Mouse (Mus musculus) effector memory CD4-positive, alpha-beta T cell, adult 7 months (primary cell): ENCODE results near the gene Nol11. TPM values are rescaled to one million over a fixed set of nuclear protein-coding genes. Genes with fewer than 3 reads are reported as not detected.

Source experiments
- polyA plus RNA-seq: library from polyadenylated mRNA; unstranded; fragments of 100-300 nt; shearing (Covaris generic); gene quantifications from one replicate; pipeline ENCODE4 v1.2.1, GENCODE M21; 2017

Gene Nol11
- polyA plus RNA-seq, result 36.2 TPM

GRCm38 (mm10) chr11:107188565-107189552 is at the start of gene Nol11:
TSS of gene Nol11 (minus strand) at chr11:107189381.

DNA sequence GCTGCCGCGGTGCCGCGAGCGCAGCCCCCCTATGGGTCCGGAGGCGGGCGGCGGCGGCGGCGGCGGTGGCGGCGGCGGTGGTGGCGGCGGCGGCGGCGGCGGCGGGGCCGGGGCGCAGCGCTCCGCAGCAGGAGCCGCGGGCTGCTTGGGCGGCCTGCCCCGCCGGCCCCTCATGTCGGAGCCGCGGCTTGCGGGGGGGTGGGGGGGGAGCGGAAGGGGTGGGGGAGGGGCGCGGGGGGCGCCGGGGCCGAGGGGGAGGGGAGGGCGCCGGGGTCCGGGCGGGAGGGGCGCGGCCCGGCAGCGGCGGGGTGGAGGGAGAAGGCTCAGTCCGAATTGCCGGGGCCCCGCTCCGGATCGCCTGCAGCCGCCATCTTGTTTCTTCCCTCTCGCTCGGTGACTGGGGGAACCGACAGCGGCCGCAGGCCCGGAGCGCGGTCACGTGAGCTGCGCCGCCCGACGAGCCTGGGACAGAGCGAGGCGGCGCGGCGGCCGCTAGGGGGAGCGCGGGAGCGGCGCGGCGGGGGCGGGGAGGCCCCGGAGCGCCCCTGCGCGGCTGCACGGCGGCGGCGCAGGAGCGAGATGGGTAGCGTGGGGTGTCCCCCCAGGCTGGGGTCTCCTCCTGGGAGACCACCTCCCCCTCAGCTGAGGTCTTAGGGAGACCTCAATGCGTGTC is 57.3 kb downstream of the Nol11 start, which contains the start of gene Bptf:
Bptf (minus strand) TSS at position 379 of the 673 bp plus-strand sequence.

Other genes starting within 250 kb of the Nol11 start
- 72.2 TPM for gene Kpna2, start 189.8 kb downstream of the Nol11 start, polyA plus RNA-seq
- gene 1810010H24Rik, start 163.7 kb downstream of the Nol11 start, polyA plus RNA-seq, result 1.0 TPM
- gene Bptf, start 57.3 kb downstream of the Nol11 start, polyA plus RNA-seq, result 18.0 TPM